Mouse (Mus musculus): ENCODE data around the gene Gm3327. TPM values are rescaled to one million over a fixed set of nuclear protein-coding genes. Genes with fewer than 3 reads are reported as not detected.

Gm3327 gene
- polyA plus RNA-seq (2017; shearing (Covaris generic)), result not detected

GRCm38 (mm10) chr14:44123551-44123950 is at the start of gene Gm3327:
Gm3327 (plus strand) TSS chr14:44123851.

GRCm38 (mm10) chr14:44102354-44102753 is 21.3 kb upstream of the Gm3327 start, which contains the start of gene Ear2:
Ear2 (plus strand) TSS chr14:44102654.

Other genes with a start within 250 kb of the Gm3327 start
- gene Ear1, start 248.3 kb upstream of the Gm3327 start, polyA plus RNA-seq (2017; shearing (Covaris generic)), result not detected
- gene Ear10, start 200.3 kb upstream of the Gm3327 start, polyA plus RNA-seq (2017; shearing (Covaris generic)), result not detected
- gene Gm8113, start 198.5 kb upstream of the Gm3327 start, polyA plus RNA-seq (2017; shearing (Covaris generic)), result not detected
- not detected for gene Ang5, start 166.8 kb upstream of the Gm3327 start, polyA plus RNA-seq (2017; shearing (Covaris generic))
- gene Ang6, start 121.6 kb upstream of the Gm3327 start, polyA plus RNA-seq (2017; shearing (Covaris generic)), result not detected
- not detected for gene Ear2, start 21.2 kb upstream of the Gm3327 start, polyA plus RNA-seq (2017; shearing (Covaris generic))
- not detected for gene Gm8212, start 73.8 kb downstream of the Gm3327 start, polyA plus RNA-seq (2017; shearing (Covaris generic))
- not detected for gene 4930503E14Rik, start 89.4 kb downstream of the Gm3327 start, polyA plus RNA-seq (2017; shearing (Covaris generic))
- not detected for gene Gm8220, start 161.7 kb downstream of the Gm3327 start, polyA plus RNA-seq (2017; shearing (Covaris generic))
- gene Gm5930, start 214.7 kb downstream of the Gm3327 start, polyA plus RNA-seq (2017; shearing (Covaris generic)), result not detected
- gene Gm8229, start 241.5 kb downstream of the Gm3327 start, polyA plus RNA-seq (2017; shearing (Covaris generic)), result not detected